Mouse (Mus musculus) kidney, adult 10 weeks (tissue): ENCODE data around the gene Parp3. TPM values are rescaled to one million over a fixed set of nuclear protein-coding genes. Genes with fewer than 3 reads are reported as not detected.

Experiments used
- polyA plus RNA-seq: library from polyadenylated mRNA; stranded (reverse); fragments of 350-450 nt; fragmentation: Illumina TruSeq; extraction: RNeasy Lipid Tissue Mini Kit (QIAGEN cat#74804); gene quantifications from one replicate; pipeline ENCODE4 v1.2.3, GENCODE M21; 2014; ENCODE audit warnings: low read depth, low replicate concordance

Gene Parp3
- 7.8 TPM for polyA plus RNA-seq

GRCm38 (mm10) chr9:106476924-106477484 is at the start of gene Parp3:
Parp3 (minus strand) TSS chr9:106476949.

GRCm38 (mm10) chr9:106514273-106514672 is 37.5 kb upstream of the Parp3 start, which contains the start of gene Iqcf5:
Iqcf5 (plus strand) TSS chr9:106514573.

GRCm38 (mm10) chr9:106499667-106500066 is 22.9 kb upstream of the Parp3 start, which contains the start of gene Iqcf1:
Iqcf1 (plus strand) TSS chr9:106499967.

GRCm38 (mm10) chr9:106475663-106476001 is 1.1 kb downstream of the Parp3 start, which contains the start of gene Rrp9:
Rrp9 (plus strand) TSS chr9:106475963.

GRCm38 (mm10) chr9:106465571-106466200 is 11.1 kb downstream of the Parp3 start, which contains the start of gene Gpr62:
Gpr62 (minus strand) TSS chr9:106465938.

GRCm38 (mm10) chr9:106453271-106454070 is 23.3 kb downstream of the Parp3 start, which contains the start of gene Pcbp4:
Pcbp4 (plus strand) TSS chr9:106453291.

GRCm38 (mm10) chr9:106447348-106447747 is 29.4 kb downstream of the Parp3 start, which contains the start of the genes Abhd14b and Abhd14a:
Abhd14b (plus strand) TSS chr9:106447459.
Abhd14a (minus strand) TSS chr9:106447678.

GRCm38 (mm10) chr9:106429221-106430014 is 47.3 kb downstream of the Parp3 start, which contains the start of gene Rpl29:
Rpl29 (plus strand) TSS chr9:106429454.

Other genes starting within 250 kb of the Parp3 start
- 43.8 TPM for gene Alas1, start 228.3 kb downstream of the Parp3 start, polyA plus RNA-seq
- not detected for gene Poc1a, start 195.9 kb downstream of the Parp3 start, polyA plus RNA-seq
- gene Dusp7, start 108.3 kb downstream of the Parp3 start, polyA plus RNA-seq, result 14.0 TPM
- gene Rpl29, start 47.5 kb downstream of the Parp3 start, polyA plus RNA-seq, result 24.8 TPM
- 8.3 TPM for gene Acy1, start 38.6 kb downstream of the Parp3 start, polyA plus RNA-seq
- 112 TPM for gene Abhd14b, start 29.5 kb downstream of the Parp3 start, polyA plus RNA-seq
- gene Abhd14a, start 29.3 kb downstream of the Parp3 start, polyA plus RNA-seq, result 0.73 TPM
- gene Pcbp4, start 23.7 kb downstream of the Parp3 start, polyA plus RNA-seq, result 2.1 TPM
- not detected for gene Gpr62, start 11.0 kb downstream of the Parp3 start, polyA plus RNA-seq
- 1.5 TPM for gene Rrp9, start 986 bp downstream of the Parp3 start, polyA plus RNA-seq
- not detected for gene Iqcf1, start 23.0 kb upstream of the Parp3 start, polyA plus RNA-seq
- gene Iqcf5, start 37.6 kb upstream of the Parp3 start, polyA plus RNA-seq, result not detected
- gene Iqcf3, start 84.7 kb upstream of the Parp3 start, polyA plus RNA-seq, result not detected
- not detected for gene Iqcf4, start 94.0 kb upstream of the Parp3 start, polyA plus RNA-seq
- not detected for gene Iqcf6, start 149.6 kb upstream of the Parp3 start, polyA plus RNA-seq
- gene Grm2, start 179.1 kb upstream of the Parp3 start, polyA plus RNA-seq, result not detected
- 5.0 TPM for gene Tex264, start 209.0 kb upstream of the Parp3 start, polyA plus RNA-seq